Mouse (Mus musculus) spleen, postnatal 4 days (tissue): ENCODE measurements around the gene Ifna7.
A peak's percentile ranks its signal among the peaks of the same experiment; 100 is the strongest.

Experiments
- DNase-seq, 2 experiments: peaks; one replicate each; pipeline ENCODE4 v3.0.0; 2022; ENCODE audit warnings: low spot score in 2 of 2

The Ifna7 gene

GRCm38 (mm10) chr4:88840058-88840457 is 24.0 kb downstream of the Ifna7 start:
- no peak for DNase-seq

- DNase-seq: no peak
Measured at GRCm38 (mm10) chr4:88841438-88841911, 25.4 kb downstream of the Ifna7 start, which contains the start of gene Ifna4. Gene Ifna4, plus strand, starts transcription at chr4:88841861.

GRCm38 (mm10) chr4:88845334-88845733 is 29.3 kb downstream of the Ifna7 start:
- no peak for DNase-seq

- no peak for DNase-seq
Measured at GRCm38 (mm10) chr4:88849698-88850097, 33.7 kb downstream of the Ifna7 start, which contains the start of gene Ifna1. Gene Ifna1, plus strand, starts transcription at chr4:88850087.

GRCm38 (mm10) chr4:88851026-88851763 is 35.2 kb downstream of the Ifna7 start:
- no peak for DNase-seq

GRCm38 (mm10) chr4:88859214-88859613 is 43.2 kb downstream of the Ifna7 start:
- DNase-seq: no peak

- DNase-seq: no peak
Measured at GRCm38 (mm10) chr4:88863309-88863708, 47.3 kb downstream of the Ifna7 start.

GRCm38 (mm10) chr4:88864599-88864998 is 48.6 kb downstream of the Ifna7 start:
- peak in 1 of 2 experiments; percentile 24 for DNase-seq

GRCm38 (mm10) chr4:88865011-88865569 is 49.1 kb downstream of the Ifna7 start:
- DNase-seq: no peak
